Mouse (Mus musculus) heart, postnatal 0 days (tissue): ENCODE data around the gene Parp16. TPM values are rescaled to one million over a fixed set of nuclear protein-coding genes. Genes with fewer than 3 reads are reported as not detected.

ENCODE experiments used
- ATAC-seq: fragments of 200-750 bp; cut with Nextera tagmentation; 2 replicates; pipeline ENCODE4 v1.8.0; 2017; ENCODE audit warnings: low read depth, moderate number of reproducible peaks, moderate library complexity; ENCODE audit not compliant: insufficient read depth
- DNase-seq: peaks from one replicate; pipeline ENCODE4 v3.0.0-alpha.2; 2016; ENCODE audit warnings: low spot score
- H3K27ac ChIP-seq: fragments of 300-500 bp; sonication (generic); 2 replicates; pipeline ENCODE4 v1.5.1; 2014; ENCODE audit warnings: low read depth, mild to moderate bottlenecking
- H3K27me3 ChIP-seq: fragments of 300-500 bp; sonication (generic); 2 replicates; pipeline ENCODE4 v1.6.1; 2014; ENCODE audit warnings: low read length, mixed read lengths; ENCODE audit not compliant: control insufficient read depth, insufficient read depth
- H3K36me3 ChIP-seq: fragments of 300-500 bp; sonication (generic); replicated peaks from 2 replicates; pipeline ENCODE4 v1.6.1; 2014; ENCODE audit warnings: low read length, mixed read lengths; ENCODE audit not compliant: control insufficient read depth, insufficient read depth
- H3K4me1 ChIP-seq: fragments of 300-500 bp; sonication (generic); 2 replicates; pipeline ENCODE4 v1.6.1; 2014; ENCODE audit warnings: antibody characterized with exemption; ENCODE audit not compliant: control insufficient read depth, insufficient read depth
- H3K4me2 ChIP-seq: fragments of 300-500 bp; sonication (generic); 2 replicates; pipeline ENCODE4 v1.6.1; 2014; ENCODE audit warnings: low read depth, mild to moderate bottlenecking, low read length, moderate library complexity
- H3K4me3 ChIP-seq: fragments of 300-500 bp; sonication (generic); 2 replicates; pipeline ENCODE4 v1.5.1; 2014; ENCODE audit warnings: low read depth, low read length
- H3K9ac ChIP-seq: fragments of 300-500 bp; sonication (generic); replicated peaks from 2 replicates; pipeline ENCODE4 v1.6.1; 2014; ENCODE audit warnings: low read depth, low read length, mixed read lengths
- H3K9me3 ChIP-seq: fragments of 300-500 bp; sonication (generic); replicated peaks from 2 replicates; pipeline ENCODE4 v1.6.1; 2016; ENCODE audit warnings: low read length; ENCODE audit not compliant: control insufficient read depth
- CTCF ChIP-seq: IDR thresholded peaks from 2 replicates; pipeline ENCODE4 v1.5.1; 2016; ENCODE audit warnings: antibody characterized with exemption, control low read depth, low read depth
- EP300 ChIP-seq: IDR thresholded peaks from 2 replicates; pipeline ENCODE4 v1.6.1; 2016; ENCODE audit warnings: antibody characterized with exemption, low read depth
- WGBS: fragments of 180-500 bp; shearing (Covaris S2); extraction: QIAGEN DNeasy Blood & Tissue Kit; methylation state at CpG from one replicate; pipeline ENCODE4 v1.1.7; 2014; 5-methylcytosine and 5-hydroxymethylcytosine counted together
- polyA plus RNA-seq: library from polyadenylated mRNA; unstranded; fragments of >200 nt; fragmentation: Nextera tagmentation; extraction: Ambion mirVana; gene quantifications from 2 replicates; pipeline ENCODE4 v1.2.1, GENCODE M21; 2015
- total RNA-seq: library from RNA; depleted of rRNA; stranded (reverse); fragments of >200 nt; gene quantifications from 2 replicates; pipeline ENCODE4 v1.2.3, GENCODE M21; 2014; ENCODE audit warnings: low replicate concordance

Parp16 gene
- total and polyA plus RNA-seq, 2 experiments from 2014 or later = 1.8 to 5.7 TPM

- WGBS = 16% methylated on average over 10 of the region's 10 CpGs
- TF ChIP-seq CTCF (no peak), EP300 (no peak)
- Histone ChIP-seq H3K4me1 (0 out of 2 replicates have a peak, but pooled peaks cover 2% of the 10 kb centered on the region), H3K27me3 (no peaks in the 10 kb centered on the region), H3K36me3 (no peaks in the 10 kb centered on the region), H3K9ac (peak overlapping the region; percentile 63), H3K4me2 (peak overlapping the region; percentile 86), H3K27ac (peak overlapping the region; percentile 93), H3K9me3 (no peaks in the 10 kb centered on the region), H3K4me3 (peak overlapping the region; percentile 64)
- DNase-seq (peak; percentile 69), ATAC-seq (peak; percentile 25; the same call in 1 of the 2 replicates)
Observed at GRCm38 (mm10) chr9:65214425-65214777, 19.2 kb downstream of the Parp16 start.

- H3K9me3 ChIP-seq = no peaks in the 10 kb centered on the region
- 0 out of 2 replicates have a peak, but pooled peaks cover 2% of the 10 kb centered on the region for H3K4me1 ChIP-seq
- H3K4me3 ChIP-seq = peak overlapping the region; percentile 64
- peak overlapping the region; percentile 63 for H3K9ac ChIP-seq
- no peaks in the 10 kb centered on the region for H3K27me3 ChIP-seq
- ATAC-seq (peak; percentile 96), DNase-seq (peak; percentile 90)
- TF ChIP-seq CTCF = no peak
- TF ChIP-seq EP300 = 0 out of 2 replicates have a peak, but pooled peaks have one; percentile 22
- H3K4me2 ChIP-seq = peak overlapping the region; percentile 86
- under 1% methylated on average over 58 of the region's 59 CpGs for WGBS
- no peaks in the 10 kb centered on the region for H3K36me3 ChIP-seq
- H3K27ac ChIP-seq = peak overlapping the region; percentile 93
Observed at GRCm38 (mm10) chr9:65214778-65215493, 19.8 kb downstream of the Parp16 start.

GRCm38 (mm10) chr9:65215494-65216126 lies 20.5 kb downstream of the Parp16 start:
- H3K4me1 ChIP-seq = 0 out of 2 replicates have a peak, but pooled peaks cover 2% of the 10 kb centered on the region
- TF ChIP-seq EP300 = no peak
- TF ChIP-seq CTCF = no peak
- peak; percentile 15 for ATAC-seq
- peak overlapping the region; percentile 64 for H3K4me3 ChIP-seq
- H3K9me3 ChIP-seq = no peaks in the 10 kb centered on the region
- H3K27ac ChIP-seq = peak overlapping the region; percentile 93
- no peaks in the 10 kb centered on the region for H3K36me3 ChIP-seq
- peak; percentile 36 for DNase-seq
- H3K9ac ChIP-seq = peak overlapping the region; percentile 63
- WGBS = 11% methylated on average over 31 of the region's 31 CpGs
- H3K27me3 ChIP-seq = no peaks in the 10 kb centered on the region
- peak overlapping the region; percentile 86 for H3K4me2 ChIP-seq

GRCm38 (mm10) chr9:65216972-65217371 lies 21.8 kb downstream of the Parp16 start:
- WGBS = 63% methylated on average over 8 of the region's 8 CpGs
- no peak overlapping the region; the same call in 1 of the 2 replicates for H3K4me2 ChIP-seq

GRCm38 (mm10) chr9:65217661-65218060 lies 22.5 kb downstream of the Parp16 start:
- no peaks in the 10 kb centered on the region for H3K36me3 ChIP-seq
- WGBS = 62% methylated on average over 6 of the region's 6 CpGs
- H3K4me1 ChIP-seq = 0 out of 2 replicates have a peak, but pooled peaks cover 2% of the 10 kb centered on the region
- ATAC-seq (no peak), DNase-seq (no peak)
- no peak overlapping the region; the same call in 1 of the 2 replicates for H3K4me2 ChIP-seq
- no peaks in the 10 kb centered on the region for H3K27me3 ChIP-seq
- TF ChIP-seq CTCF (no peak), EP300 (no peak)
- no peak overlapping the region for H3K4me3 ChIP-seq
- H3K27ac ChIP-seq = 0 out of 2 replicates have a peak overlapping the region, but pooled peaks have one; percentile 22
- no peaks in the 10 kb centered on the region for H3K9me3 ChIP-seq
- H3K9ac ChIP-seq = peak overlapping the region; percentile 34; the same call in 1 of the 2 replicates

More at GRCm38 (mm10) chr9:65216972-65217371, 21.8 kb downstream of the Parp16 start:
- TF ChIP-seq CTCF = no peak
- no peaks in the 10 kb centered on the region for H3K9me3 ChIP-seq
- H3K4me3 ChIP-seq = no peak overlapping the region
- H3K4me1 ChIP-seq = 0 out of 2 replicates have a peak, but pooled peaks cover 2% of the 10 kb centered on the region
- no peak overlapping the region for H3K27ac ChIP-seq
- DNase-seq (no peak), ATAC-seq (no peak)
- H3K36me3 ChIP-seq = no peaks in the 10 kb centered on the region
- no peaks in the 10 kb centered on the region for H3K27me3 ChIP-seq
- 0 out of 2 replicates have a peak overlapping the region, but pooled peaks have one; percentile 16 for H3K9ac ChIP-seq
